Mouse (Mus musculus) midbrain, embryonic 12.5 days (tissue): ENCODE results near the gene Serpine2. TPM values are rescaled to one million over a fixed set of nuclear protein-coding genes. Genes with fewer than 3 reads are reported as not detected.

ENCODE experiments used
- ATAC-seq: fragments of 200-750 bp; cut with Nextera tagmentation; 2 replicates; pipeline ENCODE4 v1.8.0; 2017; ENCODE audit warnings: low read depth, moderate TSS enrichment, moderate library complexity; ENCODE audit not compliant: low FRiP score
- H3K27ac ChIP-seq: fragments of 300-500 bp; sonication (generic); replicated peaks from 2 replicates; pipeline ENCODE4 v1.5.1; 2016; ENCODE audit warnings: mild to moderate bottlenecking
- H3K27me3 ChIP-seq: fragments of 300-500 bp; sonication (generic); 2 replicates; pipeline ENCODE4 v1.6.1; 2016; ENCODE audit warnings: mild to moderate bottlenecking
- H3K36me3 ChIP-seq: fragments of 300-500 bp; sonication (generic); 2 replicates; pipeline ENCODE4 v1.6.1; 2016
- H3K4me1 ChIP-seq: fragments of 300-500 bp; sonication (generic); 2 replicates; pipeline ENCODE4 v1.6.1; 2016
- H3K4me2 ChIP-seq: fragments of 300-500 bp; sonication (generic); replicated peaks from 2 replicates; pipeline ENCODE4 v1.6.1; 2016; ENCODE audit warnings: mild to moderate bottlenecking, moderate library complexity
- H3K4me3 ChIP-seq: fragments of 300-500 bp; sonication (generic); 2 replicates; pipeline ENCODE4 v1.5.1; 2016; ENCODE audit warnings: mild to moderate bottlenecking
- H3K9ac ChIP-seq: fragments of 300-500 bp; sonication (generic); replicated peaks from 2 replicates; pipeline ENCODE4 v1.6.1; 2016; ENCODE audit warnings: mild to moderate bottlenecking, moderate library complexity
- H3K9me3 ChIP-seq: fragments of 300-500 bp; sonication (generic); 2 replicates; pipeline ENCODE4 v1.6.1; 2016; ENCODE audit warnings: mild to moderate bottlenecking
- WGBS: fragments of 180-500 bp; shearing (Covaris S2); methylation state at CpG from one replicate; pipeline ENCODE4 v1.1.7; 2016; 5-methylcytosine and 5-hydroxymethylcytosine counted together
- polyA plus RNA-seq: library from polyadenylated mRNA; unstranded; fragments of >200 nt; fragmentation: Nextera tagmentation; extraction: Ambion mirVana; gene quantifications from 2 replicates; pipeline ENCODE4 v1.2.1, GENCODE M21; 2016

The Serpine2 gene
- polyA plus RNA-seq, 1 experiment from 2014 or later = 78.8 TPM

GRCm38 (mm10) chr1:79856756-79857155, 4.2 kb downstream of the Serpine2 start:
- WGBS = 36% methylated on average over 4 of the region's 4 CpGs
- peak overlapping the region; percentile 9; the same call in 1 of the 2 replicates for H3K4me2 ChIP-seq
- H3K4me1 ChIP-seq = peaks cover 26% of the 10 kb centered on the region
- no peak for ATAC-seq
- H3K36me3 ChIP-seq = no peaks in the 10 kb centered on the region
- no peak overlapping the region for H3K9ac ChIP-seq
- no peak overlapping the region for H3K27ac ChIP-seq
- no peaks in the 10 kb centered on the region for H3K9me3 ChIP-seq
- peaks cover 25% of the 10 kb centered on the region for H3K27me3 ChIP-seq
- H3K4me3 ChIP-seq = no peak overlapping the region

GRCm38 (mm10) chr1:79853527-79853926, 7.5 kb downstream of the Serpine2 start:
- Histone ChIP-seq H3K9ac (no peak overlapping the region), H3K4me1 (0 out of 2 replicates have a peak, but pooled peaks cover 6% of the 10 kb centered on the region), H3K27ac (no peak overlapping the region), H3K4me2 (no peak overlapping the region), H3K36me3 (no peaks in the 10 kb centered on the region), H3K4me3 (no peak overlapping the region), H3K9me3 (no peaks in the 10 kb centered on the region), H3K27me3 (peaks cover 15% of the 10 kb centered on the region)
- 97% methylated on average over 3 of the region's 3 CpGs for WGBS
- no peak for ATAC-seq

GRCm38 (mm10) chr1:79850341-79850740, 10.6 kb downstream of the Serpine2 start:
- 87% methylated on average over 10 of the region's 10 CpGs for WGBS
- no peak for ATAC-seq

GRCm38 (mm10) chr1:79848663-79849062, 12.3 kb downstream of the Serpine2 start:
- Histone ChIP-seq H3K9me3 (no peaks in the 10 kb centered on the region), H3K4me1 (no peaks in the 10 kb centered on the region), H3K36me3 (no peaks in the 10 kb centered on the region), H3K9ac (no peak overlapping the region), H3K27me3 (no peaks in the 10 kb centered on the region), H3K27ac (no peak overlapping the region), H3K4me3 (no peak overlapping the region), H3K4me2 (no peak overlapping the region)
- ATAC-seq = no peak
- WGBS = 83% methylated on average over 3 of the region's 3 CpGs

More at GRCm38 (mm10) chr1:79850341-79850740, 10.6 kb downstream of the Serpine2 start:
- no peak overlapping the region for H3K9ac ChIP-seq
- H3K27me3 ChIP-seq = no peaks in the 10 kb centered on the region
- H3K27ac ChIP-seq = no peak overlapping the region
- no peaks in the 10 kb centered on the region for H3K4me1 ChIP-seq
- no peaks in the 10 kb centered on the region for H3K36me3 ChIP-seq
- no peaks in the 10 kb centered on the region for H3K9me3 ChIP-seq
- no peak overlapping the region for H3K4me2 ChIP-seq
- no peak overlapping the region for H3K4me3 ChIP-seq

DNA sequence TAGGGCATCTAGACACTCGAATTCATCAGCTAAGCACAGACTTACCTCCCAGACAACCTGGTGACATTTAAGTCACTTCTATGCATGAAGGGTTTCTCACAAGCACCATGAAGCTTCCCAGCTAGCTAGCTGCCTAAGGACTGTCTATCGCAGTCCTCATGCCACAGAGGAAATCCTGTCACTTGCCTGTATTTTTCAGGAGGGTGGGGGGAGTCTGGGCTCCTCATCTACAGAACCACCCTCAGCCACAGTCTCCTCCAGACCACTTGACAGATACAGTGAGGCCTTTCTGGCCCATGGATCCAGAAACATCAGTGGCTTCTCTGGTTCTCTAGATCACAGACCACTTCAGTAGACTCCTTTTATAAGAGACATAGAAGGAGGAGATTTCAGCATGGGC, 14.1 kb downstream of the Serpine2 start:
- Histone ChIP-seq H3K27ac (no peak overlapping the region), H3K4me3 (no peak overlapping the region), H3K9ac (no peak overlapping the region), H3K27me3 (no peaks in the 10 kb centered on the region), H3K4me2 (no peak overlapping the region), H3K36me3 (no peaks in the 10 kb centered on the region), H3K4me1 (no peaks in the 10 kb centered on the region), H3K9me3 (no peaks in the 10 kb centered on the region)
- ATAC-seq = no peak
- 92% methylated on average over 2 of the region's 2 CpGs for WGBS

- no peak overlapping the region for H3K9ac ChIP-seq
- no peak overlapping the region for H3K4me3 ChIP-seq
- H3K27ac ChIP-seq = 0 out of 2 replicates have a peak overlapping the region, but pooled peaks have one; percentile 30
- H3K9me3 ChIP-seq = no peaks in the 10 kb centered on the region
- H3K27me3 ChIP-seq = no peaks in the 10 kb centered on the region
- WGBS = 61% methylated on average over 16 of the region's 16 CpGs
- H3K36me3 ChIP-seq = no peaks in the 10 kb centered on the region
- no peak overlapping the region for H3K4me2 ChIP-seq
- H3K4me1 ChIP-seq = peaks cover 6% of the 10 kb centered on the region; the same call in 1 of the 2 replicates
- ATAC-seq = peak; percentile 87
Observed at GRCm38 (mm10) chr1:79832719-79833404, 28.1 kb downstream of the Serpine2 start.

GRCm38 (mm10) chr1:79823951-79824633, 36.9 kb downstream of the Serpine2 start:
- H3K9me3 ChIP-seq = no peaks in the 10 kb centered on the region
- no peak overlapping the region for H3K4me2 ChIP-seq
- no peaks in the 10 kb centered on the region for H3K27me3 ChIP-seq
- no peaks in the 10 kb centered on the region for H3K4me1 ChIP-seq
- ATAC-seq = no peak
- no peak overlapping the region for H3K27ac ChIP-seq
- H3K9ac ChIP-seq = no peak overlapping the region
- no peak overlapping the region for H3K4me3 ChIP-seq
- WGBS = 83% methylated on average over 14 of the region's 14 CpGs
- no peaks in the 10 kb centered on the region for H3K36me3 ChIP-seq

- Histone ChIP-seq H3K27ac (no peak overlapping the region), H3K4me3 (no peak overlapping the region), H3K27me3 (no peaks in the 10 kb centered on the region), H3K4me1 (no peaks in the 10 kb centered on the region), H3K9ac (no peak overlapping the region), H3K4me2 (no peak overlapping the region), H3K9me3 (no peaks in the 10 kb centered on the region), H3K36me3 (no peaks in the 10 kb centered on the region)
- WGBS = 81% methylated on average over 13 of the region's 13 CpGs
- no peak for ATAC-seq
Observed at GRCm38 (mm10) chr1:79822806-79823525, 38.0 kb downstream of the Serpine2 start.

DNA sequence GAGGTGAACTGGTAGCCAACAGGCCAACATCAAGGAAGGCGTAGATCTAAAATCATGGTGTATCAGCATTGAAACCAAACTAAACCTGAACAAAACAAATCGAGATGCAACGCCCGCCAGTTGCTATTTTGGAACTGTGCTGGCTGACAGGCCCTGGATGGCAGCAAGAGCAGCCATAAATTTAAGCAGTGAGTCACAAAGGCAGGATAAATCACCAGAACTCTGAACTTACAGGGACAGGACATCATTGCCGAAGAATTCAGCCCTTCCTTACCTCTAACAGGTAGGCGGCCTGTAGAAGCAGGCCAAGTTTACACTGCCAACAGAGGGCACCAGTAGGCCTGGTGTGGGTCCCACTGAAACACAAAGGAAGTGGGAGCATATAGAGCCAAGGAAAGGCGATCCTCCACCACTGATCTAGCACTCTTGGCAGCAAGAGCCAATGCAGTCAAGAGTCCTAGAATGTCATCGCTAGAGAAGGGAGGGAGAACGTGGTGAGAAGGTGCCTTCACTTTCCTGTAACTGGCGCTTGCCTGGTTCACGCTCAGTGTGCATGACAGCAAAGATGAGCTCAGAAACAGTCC, 41.6 kb downstream of the Serpine2 start:
- no peaks in the 10 kb centered on the region for H3K27me3 ChIP-seq
- H3K4me2 ChIP-seq = no peak overlapping the region
- H3K9ac ChIP-seq = no peak overlapping the region
- no peak overlapping the region for H3K4me3 ChIP-seq
- ATAC-seq = no peak
- WGBS = 91% methylated on average over 11 of the region's 11 CpGs
- no peaks in the 10 kb centered on the region for H3K36me3 ChIP-seq
- no peaks in the 10 kb centered on the region for H3K9me3 ChIP-seq
- H3K4me1 ChIP-seq = no peaks in the 10 kb centered on the region
- no peak overlapping the region for H3K27ac ChIP-seq

DNA sequence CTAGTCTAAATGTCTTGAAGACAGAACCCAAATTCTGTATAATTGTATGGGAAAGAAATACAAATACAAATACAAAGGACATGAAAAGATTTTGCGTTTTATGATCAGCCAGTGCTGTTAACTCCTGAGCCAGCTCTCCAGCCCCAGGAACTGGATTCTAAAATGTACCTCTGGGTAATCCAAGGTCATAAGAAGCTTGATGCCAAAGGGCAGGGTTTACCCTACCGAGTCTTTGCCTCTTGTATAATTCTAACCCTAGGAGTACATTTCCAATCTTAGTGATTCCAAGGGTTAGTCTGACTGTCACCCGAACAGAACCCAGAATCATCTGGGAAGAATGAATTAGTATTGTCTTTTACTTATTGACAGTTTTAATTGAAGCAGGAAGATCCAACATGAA, 45.5 kb downstream of the Serpine2 start:
- Histone ChIP-seq H3K36me3 (no peaks in the 10 kb centered on the region; the same call in 1 of the 2 replicates), H3K9ac (no peak overlapping the region), H3K27me3 (no peaks in the 10 kb centered on the region), H3K4me2 (no peak overlapping the region), H3K27ac (no peak overlapping the region), H3K9me3 (no peaks in the 10 kb centered on the region), H3K4me3 (no peak overlapping the region), H3K4me1 (no peaks in the 10 kb centered on the region)
- 85% methylated on average over 3 of the region's 3 CpGs for WGBS
- ATAC-seq = no peak

- H3K27me3 ChIP-seq = no peaks in the 10 kb centered on the region
- no peaks in the 10 kb centered on the region for H3K9me3 ChIP-seq
- H3K27ac ChIP-seq = no peak overlapping the region
- H3K4me2 ChIP-seq = no peak overlapping the region
- no peak overlapping the region for H3K9ac ChIP-seq
- no peak overlapping the region for H3K4me3 ChIP-seq
- 88% methylated on average over 3 of the region's 3 CpGs for WGBS
- H3K36me3 ChIP-seq = no peaks in the 10 kb centered on the region; the same call in 1 of the 2 replicates
- no peaks in the 10 kb centered on the region for H3K4me1 ChIP-seq
- ATAC-seq = no peak
Observed at GRCm38 (mm10) chr1:79809447-79809846, 51.5 kb downstream of the Serpine2 start.

DNA sequence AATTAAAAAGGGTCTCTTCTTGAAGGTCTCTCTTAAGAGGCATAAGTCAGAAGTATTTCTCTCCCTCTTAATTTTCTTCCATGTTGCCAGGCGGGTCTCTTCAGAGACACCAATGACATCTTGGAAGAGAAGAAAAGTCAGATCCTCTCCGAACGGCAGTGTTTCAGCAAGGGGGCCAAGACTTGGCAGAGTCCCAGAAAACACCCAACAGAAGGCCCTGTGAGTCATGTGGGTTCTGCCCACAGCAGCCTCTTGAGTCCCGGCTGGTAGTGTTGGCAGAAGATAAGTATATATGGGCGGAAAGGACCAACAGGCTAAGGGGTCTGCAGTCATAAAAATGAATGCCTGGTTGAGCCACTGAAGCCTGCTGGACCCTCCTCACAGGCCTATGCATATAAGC, 54.1 kb downstream of the Serpine2 start:
- 88% methylated on average over 5 of the region's 5 CpGs for WGBS
- H3K9me3 ChIP-seq = no peaks in the 10 kb centered on the region
- no peak overlapping the region for H3K4me3 ChIP-seq
- no peaks in the 10 kb centered on the region for H3K27me3 ChIP-seq
- H3K36me3 ChIP-seq = no peaks in the 10 kb centered on the region; the same call in 1 of the 2 replicates
- ATAC-seq = no peak
- no peak overlapping the region for H3K4me2 ChIP-seq
- H3K4me1 ChIP-seq = no peaks in the 10 kb centered on the region
- H3K27ac ChIP-seq = no peak overlapping the region
- H3K9ac ChIP-seq = no peak overlapping the region
